Mouse (Mus musculus) monocyte, adult 5-6 weeks (primary cell): ENCODE measurements at regions not wholly inside any gene's neighbourhood (a gene's known extent, or its start where the extent isn't known, plus 50 kb on each side); places are given as distances from the start of the nearest gene placed in this dataset.

Experiments
- ATAC-seq: fragments of 153-309, 156-312 bp; replicated peaks from 2 replicates; pipeline ENCODE4 v1.8.0; 2017; ENCODE audit warnings: mild to moderate bottlenecking; ENCODE audit not compliant: low TSS enrichment, insufficient number of reproducible peaks, severe bottlenecking, poor library complexity, low FRiP score

DNA sequence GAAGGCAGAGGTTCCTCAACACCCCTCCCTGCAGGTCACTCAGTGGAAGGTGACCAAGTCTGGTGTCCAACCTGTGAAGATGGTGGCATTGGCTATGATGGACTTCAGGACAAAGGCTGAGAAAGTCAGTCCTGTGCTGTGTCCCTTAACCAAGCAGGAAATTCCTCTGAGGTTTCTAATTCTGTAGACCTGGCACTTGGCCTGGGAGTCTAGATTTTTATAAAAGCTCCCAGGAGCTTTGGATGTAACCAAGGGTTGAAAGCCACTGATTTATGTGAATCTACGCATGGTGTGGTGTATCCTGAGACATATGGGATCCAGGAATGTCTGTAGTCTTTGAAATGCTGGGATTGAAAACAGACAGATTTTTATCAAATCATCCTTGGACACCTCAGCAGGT is 498.8 kb upstream of the Tbx3 start:
- ATAC-seq: no peak

DNA sequence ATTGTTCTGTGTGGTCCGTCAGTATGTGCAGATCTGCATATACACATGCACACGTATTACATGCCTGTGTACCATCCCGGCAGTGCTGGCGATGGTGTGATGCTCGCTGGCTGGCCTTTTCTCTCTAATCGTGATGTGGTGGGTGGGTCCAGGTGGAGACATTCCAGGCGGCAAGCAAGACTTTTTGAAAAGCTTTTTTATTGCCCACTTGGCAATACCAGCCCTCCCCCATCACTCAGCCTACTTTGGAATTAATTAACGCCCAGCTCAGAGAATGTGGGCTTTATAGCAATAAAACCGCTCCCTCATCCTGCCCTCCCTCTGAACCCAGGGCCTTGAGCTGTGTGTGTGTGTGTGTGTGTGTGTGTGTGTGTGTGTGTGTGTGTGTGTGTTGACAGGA is 491.7 kb upstream of the Tbx3 start:
- ATAC-seq: no peak

DNA sequence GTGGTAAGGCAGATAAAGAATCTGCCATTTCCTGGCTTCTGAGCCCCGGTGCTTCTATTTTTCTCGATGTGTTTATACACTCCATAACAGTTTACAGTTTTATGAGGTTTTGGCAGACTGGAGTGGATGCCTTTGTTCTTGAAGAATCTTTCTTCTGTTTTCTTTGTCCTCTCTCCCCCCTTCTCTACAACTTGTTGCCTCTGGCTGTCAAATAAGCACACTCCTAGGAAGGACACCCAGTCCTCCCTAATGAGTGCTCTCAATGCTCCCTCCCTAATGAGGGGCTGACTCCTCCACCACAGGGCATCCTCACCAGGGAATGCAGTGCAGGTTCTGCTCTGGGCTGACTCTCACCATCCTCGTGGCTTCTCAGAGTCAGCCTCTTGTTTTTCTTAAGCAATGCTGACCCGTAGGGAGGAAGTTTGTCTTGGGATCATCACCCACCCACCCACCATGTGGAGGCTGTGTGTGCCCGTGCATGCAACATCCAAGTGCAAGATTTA is 486.9 kb upstream of the Tbx3 start:
- ATAC-seq: no peak

DNA sequence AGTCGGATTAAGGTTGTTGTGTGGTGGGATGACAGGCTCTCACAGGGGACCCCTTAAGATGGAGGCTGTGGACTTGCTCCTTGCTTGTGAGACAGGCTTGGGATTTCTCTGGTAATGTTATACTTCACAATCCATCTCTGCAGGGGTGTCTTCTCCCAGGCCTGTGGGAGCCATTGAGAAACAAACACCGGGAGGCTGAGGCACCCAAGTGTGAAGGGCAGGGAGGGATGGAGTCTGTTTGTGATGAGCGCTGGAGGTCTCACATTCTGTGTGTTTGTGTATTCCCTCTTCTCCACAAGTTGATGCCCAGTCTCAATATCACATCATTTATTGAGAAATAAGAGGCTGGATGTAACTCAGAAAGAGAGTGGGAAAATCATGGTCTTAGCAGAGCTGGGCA is 483.9 kb upstream of the Tbx3 start:
- no peak for ATAC-seq

DNA sequence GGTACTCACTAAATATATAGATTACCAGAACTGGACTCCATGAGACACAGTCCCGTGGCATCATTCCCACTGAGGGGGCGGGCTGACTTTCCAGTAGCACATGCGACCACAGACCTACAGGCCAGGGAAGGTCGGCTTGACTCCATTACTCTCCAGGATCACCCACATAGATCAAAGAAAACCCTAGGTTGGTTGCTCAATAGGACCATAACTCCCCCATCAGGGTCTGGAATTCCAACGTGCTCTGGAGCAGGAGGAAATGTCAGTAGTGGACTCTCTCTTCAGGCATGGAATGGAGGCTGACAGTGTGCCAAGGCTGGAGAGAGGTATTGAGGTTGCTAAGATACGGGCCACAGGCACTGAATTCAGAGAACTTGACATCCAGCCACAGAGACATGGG is 482.0 kb upstream of the Tbx3 start:
- no peak for ATAC-seq

DNA sequence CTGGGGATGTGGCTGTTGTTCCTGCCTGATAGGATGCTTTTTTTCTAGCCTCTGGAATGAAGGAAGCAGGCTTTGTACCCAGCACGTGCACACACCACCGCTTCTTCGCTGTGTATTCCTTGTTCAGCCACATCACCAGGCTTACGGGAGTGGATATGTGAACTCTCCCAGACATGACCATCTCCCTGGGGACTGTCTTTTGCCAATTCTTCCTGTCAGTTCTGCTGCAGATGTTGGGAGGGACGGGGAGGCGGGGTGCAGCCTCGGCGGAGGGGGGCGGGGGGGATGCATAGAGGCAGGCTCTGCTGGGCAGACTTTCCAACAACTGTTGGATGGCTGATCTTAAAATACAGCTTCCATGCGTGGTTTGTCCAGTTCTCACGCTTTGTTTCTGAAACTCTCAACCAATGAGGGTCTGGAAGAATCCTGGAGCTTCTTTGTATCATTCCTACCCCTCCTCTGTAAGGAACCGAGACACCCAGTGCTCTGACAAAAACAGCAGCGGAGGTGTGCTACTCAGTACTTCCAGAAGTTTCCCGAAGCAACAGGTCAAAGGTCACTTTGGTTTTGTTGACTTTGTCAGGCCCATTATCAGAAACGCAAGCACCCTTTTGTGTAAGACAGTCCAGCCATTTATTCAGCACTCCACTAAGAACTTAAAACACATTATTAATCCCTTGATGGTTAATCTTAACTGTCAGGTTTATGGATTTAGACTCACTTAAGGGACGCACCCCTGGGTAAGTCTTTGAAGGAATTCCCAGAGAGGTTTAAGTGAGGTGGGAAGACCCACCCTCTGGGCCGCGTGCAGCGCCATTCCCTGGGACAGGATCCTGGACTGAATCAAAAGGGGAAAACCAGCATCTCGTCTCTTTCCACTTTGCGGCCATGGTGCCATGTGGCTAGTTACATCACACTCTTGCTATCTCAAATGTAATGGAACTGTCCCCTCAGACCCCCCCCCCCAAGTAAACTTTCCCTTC is 476.5 kb upstream of the Tbx3 start:
- no peak for ATAC-seq

DNA sequence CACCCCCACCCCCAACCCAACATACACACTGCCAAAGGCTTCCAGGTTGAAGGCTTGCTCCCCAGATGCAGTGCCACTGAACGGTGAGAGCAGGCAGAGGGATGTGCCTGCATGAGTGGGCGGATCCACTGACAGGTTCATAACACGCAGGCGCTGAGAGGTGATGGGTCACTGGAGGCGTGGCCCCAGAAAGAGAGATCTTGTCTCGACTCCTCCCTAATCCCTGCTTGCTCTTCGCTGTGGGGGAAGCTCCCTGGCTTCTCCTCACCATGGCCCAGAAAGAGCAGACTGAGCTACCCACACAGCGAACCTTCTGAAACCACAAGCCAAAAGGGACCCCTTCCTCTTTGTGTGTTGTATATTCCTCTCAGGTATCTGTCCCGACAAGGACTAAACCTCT is 470.6 kb upstream of the Tbx3 start:
- ATAC-seq: no peak

DNA sequence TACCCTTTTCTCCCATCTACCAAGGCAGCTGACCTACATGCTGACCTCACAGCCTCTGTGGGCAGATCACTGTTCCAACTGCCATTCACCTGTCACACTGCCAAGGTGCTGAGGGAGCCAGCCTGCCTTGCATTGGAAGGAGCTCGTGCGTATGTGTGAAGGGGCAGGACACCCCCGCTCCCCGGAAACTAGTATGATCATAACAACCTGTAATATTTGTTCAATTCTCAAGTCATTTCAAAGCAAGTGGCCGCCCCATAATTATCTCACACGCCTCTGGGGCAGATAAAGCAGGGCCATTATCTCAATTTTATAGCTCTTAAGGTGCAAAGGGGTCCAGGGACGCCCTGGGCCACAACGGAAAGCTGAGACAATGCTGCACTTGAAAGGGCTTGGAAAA is 469.2 kb upstream of the Tbx3 start:
- ATAC-seq: no peak

DNA sequence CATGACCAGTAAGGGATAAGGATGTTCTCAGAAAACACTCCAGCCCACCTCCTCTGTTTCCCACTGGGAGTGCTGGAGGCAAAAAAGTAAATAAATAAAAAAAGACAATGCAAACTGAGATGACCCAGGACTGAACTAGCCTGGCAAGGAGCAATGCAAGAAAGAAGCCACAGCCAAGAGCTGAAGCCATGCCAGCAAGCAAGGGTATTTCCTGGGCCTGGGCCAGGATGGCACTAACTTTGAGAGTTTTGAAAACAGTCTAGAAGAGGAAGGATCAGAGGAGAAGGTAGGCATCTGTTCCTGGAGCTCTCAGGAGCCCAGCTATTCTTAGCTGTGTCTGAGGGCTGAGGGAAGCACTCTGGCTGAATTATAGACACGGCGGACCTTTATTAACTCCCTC is 465.7 kb upstream of the Tbx3 start:
- no peak for ATAC-seq

DNA sequence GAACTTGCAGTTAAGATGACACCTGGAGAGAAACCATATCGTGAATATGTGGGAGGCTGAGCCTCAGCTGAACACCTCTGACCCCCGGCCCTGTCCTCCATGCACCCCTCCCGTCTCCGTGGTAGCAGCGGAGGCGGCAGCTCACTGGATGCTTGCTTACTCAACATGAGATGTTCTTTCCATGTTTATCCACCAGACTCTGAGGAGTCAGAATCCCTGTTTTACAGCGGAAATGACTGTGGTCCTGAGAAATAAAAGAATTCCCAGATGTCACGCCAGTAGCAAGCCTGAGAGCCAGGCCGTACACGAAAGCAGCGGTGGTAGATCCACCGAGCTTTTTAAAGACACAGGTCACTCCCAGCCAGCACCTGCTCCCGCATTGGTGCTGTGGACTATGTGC is 462.4 kb upstream of the Tbx3 start:
- no peak for ATAC-seq

DNA sequence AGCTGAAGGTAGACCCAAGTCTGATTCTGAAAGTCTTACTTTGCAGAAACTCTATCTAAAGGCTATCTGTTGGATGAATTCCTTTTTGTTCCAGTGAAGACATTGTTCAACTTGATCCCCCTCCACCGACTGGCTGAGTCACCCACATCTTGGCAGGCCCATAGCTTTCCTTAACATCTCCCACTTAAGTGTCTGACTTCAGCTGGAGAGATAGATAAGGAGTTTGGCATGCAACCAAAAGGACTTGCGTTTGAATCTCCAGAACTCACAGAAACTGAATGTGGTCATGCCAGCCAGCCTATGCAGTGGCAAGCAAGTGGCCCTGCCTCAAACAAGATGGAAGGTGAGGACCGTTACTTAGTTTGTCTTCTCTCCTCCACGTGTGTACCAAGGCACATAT is 457.3 kb upstream of the Tbx3 start:
- ATAC-seq: no peak

DNA sequence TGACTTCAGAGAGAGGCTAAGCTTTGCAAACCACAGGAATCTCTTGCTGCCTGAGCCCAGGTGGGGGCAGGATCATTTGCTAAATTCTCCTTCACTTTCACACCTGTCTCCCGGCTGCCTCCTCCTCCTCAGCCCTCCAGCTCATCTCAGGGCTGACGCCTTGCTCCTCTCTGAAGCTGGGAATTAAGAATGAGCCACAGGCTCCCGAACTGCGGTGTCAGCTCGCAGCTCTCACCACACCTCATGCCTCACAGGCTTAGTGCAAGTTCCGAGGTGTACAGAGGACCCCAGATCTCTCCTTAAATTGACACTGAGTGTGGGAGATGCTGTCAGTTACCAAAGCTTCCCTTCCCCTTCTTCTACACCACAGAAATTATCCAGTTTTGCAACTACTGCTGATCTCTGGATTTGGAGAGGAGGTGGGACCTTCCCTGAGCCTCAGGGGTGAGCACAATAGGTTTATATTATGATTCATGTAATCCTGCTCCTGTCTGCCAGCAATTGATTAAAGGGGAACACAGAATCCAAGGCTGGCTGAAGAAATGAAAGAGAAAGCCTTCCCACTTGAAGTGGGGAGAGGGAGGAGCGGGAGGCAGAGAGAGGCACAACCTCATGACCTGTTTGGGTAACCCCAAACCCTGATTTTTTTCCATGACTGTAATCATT is 456.6 kb upstream of the Tbx3 start:
- no peak for ATAC-seq

DNA sequence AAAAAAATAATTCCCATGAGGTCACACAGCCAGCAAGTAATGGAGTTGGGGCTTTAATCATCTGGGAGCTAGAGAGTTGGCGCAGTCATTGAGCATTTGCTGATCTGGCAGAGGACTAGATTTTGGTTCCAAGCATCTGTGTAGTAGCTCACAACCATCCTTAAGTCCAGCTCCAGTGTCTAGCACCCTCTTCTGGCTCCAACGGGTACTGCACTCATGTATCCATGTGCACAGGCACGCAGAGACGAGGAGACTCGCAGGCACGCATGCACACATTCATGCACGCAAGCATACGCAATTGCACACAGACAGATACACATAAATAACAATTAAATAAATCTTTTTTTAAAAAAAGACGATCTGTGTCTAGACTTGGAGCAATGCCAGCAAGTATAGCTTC is 455.5 kb upstream of the Tbx3 start:
- no peak for ATAC-seq

DNA sequence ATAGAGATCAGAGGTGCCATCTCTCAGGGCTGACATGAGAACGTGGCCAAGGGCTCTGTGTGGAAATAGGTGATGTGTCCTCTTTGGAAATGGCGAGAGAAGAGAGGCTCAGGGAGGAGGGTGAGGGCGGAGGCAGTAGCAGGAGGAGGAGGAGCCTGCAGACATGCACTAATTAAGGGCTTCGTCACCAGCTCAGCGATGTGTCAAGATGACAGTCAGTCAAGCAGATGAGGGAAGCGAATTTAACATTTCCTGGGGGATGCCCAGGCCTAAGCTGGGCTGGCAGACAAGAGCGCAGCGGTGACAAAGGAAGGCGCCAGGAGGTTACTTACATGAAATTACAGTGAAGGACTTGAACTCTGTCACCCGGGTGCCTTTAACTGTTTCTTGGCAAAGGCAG is 455.1 kb upstream of the Tbx3 start:
- no peak for ATAC-seq

DNA sequence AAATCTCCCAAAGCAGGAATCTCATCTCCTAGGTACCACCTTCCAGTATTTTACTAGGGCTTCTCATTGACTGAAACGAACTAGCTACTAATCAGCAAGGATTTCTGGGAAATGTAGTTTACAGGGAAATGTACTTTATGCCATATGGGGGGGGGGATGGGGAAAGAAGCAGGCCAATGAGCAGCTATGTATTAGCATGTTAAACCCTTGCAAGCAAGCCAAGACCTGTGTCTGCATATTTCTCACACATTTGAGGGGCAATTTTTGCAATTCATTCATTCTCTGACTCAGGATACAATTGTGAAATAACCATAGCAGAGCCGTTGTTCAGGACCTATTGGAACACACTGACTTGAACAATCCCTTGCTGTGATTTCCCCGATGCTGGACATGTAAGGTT is 454.3 kb upstream of the Tbx3 start:
- no peak for ATAC-seq

DNA sequence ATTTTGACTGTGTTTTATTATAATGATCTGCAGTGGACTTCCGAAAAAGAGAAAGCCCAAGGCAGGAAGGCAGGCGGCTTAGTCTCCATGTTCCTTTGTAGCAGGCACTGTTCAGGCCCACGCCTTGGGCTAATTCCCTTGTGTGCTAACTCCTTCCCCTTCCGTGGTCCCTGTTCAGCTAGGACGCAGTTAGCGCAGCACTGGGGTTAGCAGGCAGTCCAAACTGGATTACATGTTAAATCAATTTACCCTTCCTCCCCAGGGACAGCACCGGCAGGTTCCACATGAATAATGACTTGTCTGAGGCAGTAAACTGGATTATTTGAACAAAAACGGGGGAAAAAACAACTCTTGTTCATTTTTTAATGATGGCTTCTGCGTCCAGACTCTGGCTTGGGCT is 453.4 kb upstream of the Tbx3 start:
- ATAC-seq: no peak

DNA sequence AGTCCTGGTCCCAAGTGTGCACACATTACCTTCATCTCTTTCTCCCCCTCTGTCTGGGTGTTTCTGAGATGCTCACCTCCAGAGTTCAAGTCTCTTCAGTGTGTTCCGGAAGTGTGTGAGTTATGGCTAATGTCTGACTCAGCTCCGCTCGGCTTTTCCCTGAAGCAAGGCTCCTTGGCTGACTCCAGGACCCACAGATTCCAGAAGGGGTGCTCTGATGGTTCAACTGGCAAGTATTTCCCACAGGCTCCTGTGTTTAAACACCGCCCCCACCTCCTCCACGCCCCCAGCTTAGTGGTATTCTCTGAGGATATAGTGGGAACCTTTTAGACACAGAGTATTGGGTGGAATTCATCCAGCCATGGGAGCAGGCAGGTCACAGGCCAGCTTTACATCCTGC is 441.8 kb upstream of the Tbx3 start:
- no peak for ATAC-seq

DNA sequence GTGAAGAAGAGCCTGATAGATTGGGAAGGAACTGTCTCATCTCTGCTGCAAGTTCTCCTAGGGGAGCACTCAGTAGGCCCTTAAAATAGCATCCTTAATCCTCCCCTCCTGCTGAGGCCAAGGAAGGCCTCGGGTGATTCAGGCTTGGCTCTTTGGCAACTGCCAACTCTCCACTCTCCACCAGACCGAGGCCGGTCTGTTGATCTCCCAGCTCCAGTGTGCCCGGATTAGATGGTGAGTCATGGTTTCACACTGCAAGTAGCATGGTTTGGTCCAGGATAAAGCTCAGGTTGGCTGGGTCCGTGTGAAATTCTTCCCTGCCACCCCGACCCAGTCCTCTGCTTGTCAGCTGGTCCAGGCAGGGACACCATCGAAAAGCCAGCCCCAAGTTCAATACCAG is 437.5 kb upstream of the Tbx3 start:
- ATAC-seq: no peak

DNA sequence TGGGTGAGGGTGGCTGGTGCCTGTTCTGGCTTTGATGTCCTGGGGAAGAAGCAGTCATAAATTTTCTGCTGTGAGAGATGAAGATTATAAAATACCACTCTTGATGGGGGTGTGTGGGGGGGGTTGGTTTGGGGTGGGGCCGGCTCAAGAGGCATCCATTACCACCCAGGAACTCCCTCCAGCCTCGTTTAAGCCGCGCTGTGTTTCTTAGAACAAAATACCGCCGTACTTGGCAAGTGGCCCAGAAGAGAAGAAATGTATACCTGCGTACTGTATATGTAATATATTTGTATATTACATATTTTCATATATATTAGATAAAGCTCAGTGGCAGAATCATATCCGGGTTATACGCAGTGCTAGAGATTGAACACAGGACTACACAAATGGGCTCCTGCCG is 434.6 kb upstream of the Tbx3 start:
- no peak for ATAC-seq

DNA sequence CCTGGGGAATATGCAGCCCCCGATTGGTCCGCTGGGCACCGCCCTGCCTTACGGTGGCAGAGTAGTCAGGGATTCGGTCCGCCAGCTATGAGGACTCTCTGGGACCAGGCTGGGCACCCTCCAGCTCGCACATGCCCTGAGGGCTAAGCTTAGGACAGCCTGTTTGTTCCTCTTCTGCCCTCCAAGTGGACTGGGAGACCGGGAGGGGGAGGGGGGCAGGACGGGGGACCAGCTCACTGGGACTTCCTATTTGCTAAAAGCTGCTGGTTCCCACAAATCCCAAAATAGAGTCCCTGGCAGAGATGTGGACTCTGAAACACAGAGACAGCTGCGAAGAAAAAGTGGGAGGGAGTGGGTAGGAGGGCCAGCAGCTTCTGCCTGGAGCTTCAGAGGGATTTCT is 423.6 kb upstream of the Tbx3 start:
- ATAC-seq: no peak
